Mouse (Mus musculus): ENCODE results near the gene Pck1. TPM values are rescaled to one million over a fixed set of nuclear protein-coding genes. Genes with fewer than 3 reads are reported as not detected.

Gene Pck1
- polyA plus RNA-seq, 1 experiment from 2014 or later: not detected

GRCm38 (mm10) chr2:173157376-173157775, 4.5 kb downstream of the Pck1 start:
- Histone ChIP-seq H3K27ac (ENCODE audit: low read length) (no peak overlapping the region), H3K4me2 (ENCODE audit: low read depth, low read length) (no peak overlapping the region), H3K9ac (ENCODE audit: low read length) (no peak overlapping the region), H3K27me3 (ENCODE audit: control insufficient read depth, insufficient read depth, low read depth, low read length) (no peaks in the 10 kb centered on the region), H3K4me1 (replicated peaks; ENCODE audit: control insufficient read depth, insufficient read depth, low read length) (0 out of 2 replicates have a peak, but pooled peaks cover 2% of the 10 kb centered on the region), H3K9me3 (ENCODE audit: control insufficient read depth, low read length) (no peaks in the 10 kb centered on the region), H3K36me3 (ENCODE audit: control insufficient read depth, insufficient read depth, low read length) (no peaks in the 10 kb centered on the region), H3K4me3 (ENCODE audit: low read length) (no peak overlapping the region)
- WGBS: 53% methylated on average over 4 of the region's 4 CpGs
- no peak for ATAC-seq (ENCODE audit: low read depth)

- 0 out of 2 replicates have a peak, but pooled peaks cover 2% of the 10 kb centered on the region for H3K4me1 ChIP-seq (replicated peaks; ENCODE audit: control insufficient read depth, insufficient read depth, low read length)
- H3K4me2 ChIP-seq (ENCODE audit: low read depth, low read length): no peak overlapping the region
- no peaks in the 10 kb centered on the region for H3K9me3 ChIP-seq (ENCODE audit: control insufficient read depth, low read length)
- no peak overlapping the region for H3K9ac ChIP-seq (ENCODE audit: low read length)
- H3K27ac ChIP-seq (ENCODE audit: low read length): no peak overlapping the region
- no peak for ATAC-seq (ENCODE audit: low read depth)
- H3K36me3 ChIP-seq (ENCODE audit: control insufficient read depth, insufficient read depth, low read length): no peaks in the 10 kb centered on the region
- no peaks in the 10 kb centered on the region for H3K27me3 ChIP-seq (ENCODE audit: control insufficient read depth, insufficient read depth, low read depth, low read length)
- WGBS: 93% methylated on average over 4 of the region's 4 CpGs
- H3K4me3 ChIP-seq (ENCODE audit: low read length): no peak overlapping the region
Observed at GRCm38 (mm10) chr2:173157871-173158270, 5.0 kb downstream of the Pck1 start.

- H3K4me2 ChIP-seq (ENCODE audit: low read depth, low read length): no peak overlapping the region
- H3K4me3 ChIP-seq (ENCODE audit: low read length): no peak overlapping the region
- ATAC-seq (ENCODE audit: low read depth): no peak
- 82% methylated on average over 19 of the region's 19 CpGs for WGBS
- H3K27me3 ChIP-seq (ENCODE audit: control insufficient read depth, insufficient read depth, low read depth, low read length): no peaks in the 10 kb centered on the region
- H3K36me3 ChIP-seq (ENCODE audit: control insufficient read depth, insufficient read depth, low read length): no peaks in the 10 kb centered on the region
- H3K4me1 ChIP-seq (replicated peaks; ENCODE audit: control insufficient read depth, insufficient read depth, low read length): 0 out of 2 replicates have a peak, but pooled peaks cover 2% of the 10 kb centered on the region
- no peaks in the 10 kb centered on the region for H3K9me3 ChIP-seq (ENCODE audit: control insufficient read depth, low read length)
- no peak overlapping the region for H3K27ac ChIP-seq (ENCODE audit: low read length)
- H3K9ac ChIP-seq (ENCODE audit: low read length): no peak overlapping the region
Observed at GRCm38 (mm10) chr2:173158390-173159055, 5.7 kb downstream of the Pck1 start.

- Histone ChIP-seq H3K27ac (ENCODE audit: low read length) (no peak overlapping the region), H3K9ac (ENCODE audit: low read length) (no peak overlapping the region), H3K4me1 (replicated peaks; ENCODE audit: control insufficient read depth, insufficient read depth, low read length) (0 out of 2 replicates have a peak, but pooled peaks cover 2% of the 10 kb centered on the region), H3K4me3 (ENCODE audit: low read length) (no peak overlapping the region), H3K9me3 (ENCODE audit: control insufficient read depth, low read length) (no peaks in the 10 kb centered on the region), H3K4me2 (ENCODE audit: low read depth, low read length) (peak overlapping the region; percentile 31; the same call in 1 of the 2 replicates), H3K36me3 (ENCODE audit: control insufficient read depth, insufficient read depth, low read length) (no peaks in the 10 kb centered on the region), H3K27me3 (ENCODE audit: control insufficient read depth, insufficient read depth, low read depth, low read length) (no peaks in the 10 kb centered on the region)
- WGBS: 41% methylated on average over 24 of the region's 24 CpGs
- peak; percentile 88 for ATAC-seq (ENCODE audit: low read depth)
Observed at GRCm38 (mm10) chr2:173159354-173160311, 6.8 kb downstream of the Pck1 start.

GRCm38 (mm10) chr2:173163380-173163779, 10.5 kb downstream of the Pck1 start:
- H3K27ac ChIP-seq (ENCODE audit: low read length): no peak overlapping the region
- ATAC-seq (ENCODE audit: low read depth): no peak
- H3K9ac ChIP-seq (ENCODE audit: low read length): no peak overlapping the region
- H3K36me3 ChIP-seq (ENCODE audit: control insufficient read depth, insufficient read depth, low read length): no peaks in the 10 kb centered on the region
- no peaks in the 10 kb centered on the region for H3K27me3 ChIP-seq (ENCODE audit: control insufficient read depth, insufficient read depth, low read depth, low read length)
- 0 out of 2 replicates have a peak, but pooled peaks cover 2% of the 10 kb centered on the region for H3K4me1 ChIP-seq (replicated peaks; ENCODE audit: control insufficient read depth, insufficient read depth, low read length)
- H3K4me3 ChIP-seq (ENCODE audit: low read length): no peak overlapping the region
- WGBS: 70% methylated on average over 8 of the region's 8 CpGs
- H3K9me3 ChIP-seq (ENCODE audit: control insufficient read depth, low read length): no peaks in the 10 kb centered on the region
- no peak overlapping the region for H3K4me2 ChIP-seq (ENCODE audit: low read depth, low read length)

- Histone ChIP-seq H3K36me3 (ENCODE audit: control insufficient read depth, insufficient read depth, low read length) (no peaks in the 10 kb centered on the region), H3K4me2 (ENCODE audit: low read depth, low read length) (no peak overlapping the region)
- ATAC-seq (ENCODE audit: low read depth): no peak
Observed at GRCm38 (mm10) chr2:173164358-173164757, 11.5 kb downstream of the Pck1 start.

GRCm38 (mm10) chr2:173164946-173165345, 12.1 kb downstream of the Pck1 start:
- Histone ChIP-seq H3K9me3 (ENCODE audit: control insufficient read depth, low read length) (no peaks in the 10 kb centered on the region), H3K27ac (ENCODE audit: low read length) (no peak overlapping the region), H3K4me2 (ENCODE audit: low read depth, low read length) (no peak overlapping the region), H3K4me1 (replicated peaks; ENCODE audit: control insufficient read depth, insufficient read depth, low read length) (no peaks in the 10 kb centered on the region), H3K27me3 (ENCODE audit: control insufficient read depth, insufficient read depth, low read depth, low read length) (no peaks in the 10 kb centered on the region), H3K9ac (ENCODE audit: low read length) (no peak overlapping the region), H3K4me3 (ENCODE audit: low read length) (no peak overlapping the region), H3K36me3 (ENCODE audit: control insufficient read depth, insufficient read depth, low read length) (no peaks in the 10 kb centered on the region)
- 80% methylated on average over 10 of the region's 10 CpGs for WGBS
- ATAC-seq (ENCODE audit: low read depth): no peak

More at GRCm38 (mm10) chr2:173164358-173164757, 11.5 kb downstream of the Pck1 start:
- Histone ChIP-seq H3K27me3 (ENCODE audit: control insufficient read depth, insufficient read depth, low read depth, low read length) (no peaks in the 10 kb centered on the region), H3K4me1 (replicated peaks; ENCODE audit: control insufficient read depth, insufficient read depth, low read length) (0 out of 2 replicates have a peak, but pooled peaks cover 2% of the 10 kb centered on the region), H3K9me3 (ENCODE audit: control insufficient read depth, low read length) (no peaks in the 10 kb centered on the region), H3K4me3 (ENCODE audit: low read length) (no peak overlapping the region), H3K27ac (ENCODE audit: low read length) (no peak overlapping the region), H3K9ac (ENCODE audit: low read length) (no peak overlapping the region)
- WGBS: 35% methylated on average over 2 of the region's 2 CpGs

- H3K9me3 ChIP-seq (ENCODE audit: control insufficient read depth, low read length): no peaks in the 10 kb centered on the region
- H3K9ac ChIP-seq (ENCODE audit: low read length): no peak overlapping the region
- no peak overlapping the region for H3K4me3 ChIP-seq (ENCODE audit: low read length)
- WGBS: 80% methylated on average over 10 of the region's 10 CpGs
- no peak for ATAC-seq (ENCODE audit: low read depth)
- H3K4me1 ChIP-seq (replicated peaks; ENCODE audit: control insufficient read depth, insufficient read depth, low read length): no peaks in the 10 kb centered on the region
- H3K4me2 ChIP-seq (ENCODE audit: low read depth, low read length): no peak overlapping the region
- peaks cover under 1% of the 10 kb centered on the region; the same call in 1 of the 2 replicates for H3K27me3 ChIP-seq (ENCODE audit: control insufficient read depth, insufficient read depth, low read depth, low read length)
- no peak overlapping the region for H3K27ac ChIP-seq (ENCODE audit: low read length)
- no peaks in the 10 kb centered on the region for H3K36me3 ChIP-seq (ENCODE audit: control insufficient read depth, insufficient read depth, low read length)
Observed at GRCm38 (mm10) chr2:173165357-173165756, 12.5 kb downstream of the Pck1 start.

- Histone ChIP-seq H3K4me1 (replicated peaks; ENCODE audit: control insufficient read depth, insufficient read depth, low read length) (peaks cover 14% of the 10 kb centered on the region), H3K36me3 (ENCODE audit: control insufficient read depth, insufficient read depth, low read length) (no peaks in the 10 kb centered on the region), H3K4me3 (ENCODE audit: low read length) (no peak overlapping the region), H3K27me3 (ENCODE audit: control insufficient read depth, insufficient read depth, low read depth, low read length) (peaks cover 18% of the 10 kb centered on the region), H3K9ac (ENCODE audit: low read length) (no peak overlapping the region), H3K9me3 (ENCODE audit: control insufficient read depth, low read length) (no peaks in the 10 kb centered on the region), H3K27ac (ENCODE audit: low read length) (no peak overlapping the region), H3K4me2 (ENCODE audit: low read depth, low read length) (no peak overlapping the region)
- 59% methylated on average over 5 of the region's 5 CpGs for WGBS
- no peak for ATAC-seq (ENCODE audit: low read depth)
Observed at GRCm38 (mm10) chr2:173168411-173168851, 15.6 kb downstream of the Pck1 start.
